Mouse (Mus musculus) left cerebral cortex, adult 2 months (tissue): ENCODE results near the gene Psmd1. TPM values are rescaled to one million over a fixed set of nuclear protein-coding genes. Genes with fewer than 3 reads are reported as not detected.
"Not testable (repeated sequence)": the region's sequence is repeated elsewhere in the genome, so short reads cannot be mapped to it uniquely, and the experiment has no call there.

Experiments used
- DNase-seq, 2 experiments: peaks; one replicate each; pipeline ENCODE4 v3.0.0; 2021 to 2022; ENCODE audit warnings: low spot score in 2 of 2, mixed read lengths in 1 of 2; ENCODE audit errors: extremely low spot score in 1 of 2
- H3K27ac ChIP-seq: fragments of 200-600 bp; 2 replicates; pipeline ENCODE4 v1.8.1; 2022
- H3K4me3 ChIP-seq: fragments of 200-600 bp; 2 replicates; pipeline ENCODE4 v1.8.1; 2022
- CTCF ChIP-seq: fragments of 200-600 bp; IDR thresholded peaks from 2 replicates; pipeline ENCODE4 v1.8.1; 2022; ENCODE audit warnings: antibody characterized with exemption, mild to moderate bottlenecking, moderate library complexity
- intact Hi-C: fragments of 180-260 bp; cut with DNase I; formaldehyde crosslinking; loops from one replicate; pipeline ENCODE4 v1.15.1; 2025
- long read RNA-seq, 2 experiments: library from polyadenylated mRNA; stranded (forward); transcript quantifications; one replicate each; pipeline ENCODE4 v2.0.0; 2021; ENCODE audit warnings: borderline mapping rate in 2 of 2
- total RNA-seq, 2 experiments: library from RNA; stranded (reverse); gene quantifications; 2 replicates each; pipeline ENCODE4 v1.2.3; 2021

The Psmd1 gene
- total RNA-seq: 100 to 1,000 TPM; 107 to 115 TPM
- long read RNA-seq, experiment 1, transcript Psmd1-201 (25 exons, 3,112 nt): major isoform, 179 of 217 reads
- long read RNA-seq, experiment 1, partial matches to known transcripts: 27 of 217 reads
- long read RNA-seq, experiment 1, other reads (novel, unspliced or antisense): 11 of 217 reads
- long read RNA-seq, experiment 2, transcript Psmd1-201 (25 exons, 3,112 nt): major isoform, 102 of 127 reads
- long read RNA-seq, experiment 2, partial matches to known transcripts: 20 of 127 reads
- long read RNA-seq, experiment 2, other reads (novel, unspliced or antisense): 4 of 127 reads

- DNase-seq: peak; percentile 83 to 88
- intact Hi-C loops: no loop called here
- peak; percentile 94 for TF ChIP-seq CTCF
- H3K4me3 ChIP-seq: peak within 1 kb of the TSS; percentile 99
- H3K27ac ChIP-seq: peak within 1 kb of the TSS; percentile 97
Observed at GRCm38 (mm10) chr1:86064271-86064991, at the start of gene Psmd1. Gene Psmd1 (plus strand): TSS chr1:86064387.

- H3K27ac ChIP-seq, intact Hi-C loops, H3K4me3 ChIP-seq, DNase-seq: not testable (repeated sequence)
Observed at GRCm38 (mm10) chr1:86015758-86016157, 48.4 kb upstream of the Psmd1 start.

GRCm38 (mm10) chr1:86016516-86016915 lies 47.7 kb upstream of the Psmd1 start, which contains the start of gene Spata3:
Gene Spata3 (plus strand): TSS chr1:86016816.
- intact Hi-C loops: no loop called here
- no peak for DNase-seq
- Histone ChIP-seq H3K27ac (no peak within 1 kb of the TSS), H3K4me3 (no peak within 1 kb of the TSS)
- no peak for TF ChIP-seq CTCF

GRCm38 (mm10) chr1:86018235-86019055 lies 45.7 kb upstream of the Psmd1 start:
- H3K27ac ChIP-seq: peak overlapping the region; percentile 79

GRCm38 (mm10) chr1:86021365-86021989 lies 42.7 kb upstream of the Psmd1 start:
- peak; percentile 22 to 55 for DNase-seq
- peak; percentile 52 for TF ChIP-seq CTCF
- Histone ChIP-seq H3K27ac (peak overlapping the region; percentile 74; the same call in 1 of the 2 replicates), H3K4me3 (no peak overlapping the region)
- intact Hi-C loops: loop anchor here (1.0 to 2.0 kb wide), 2 partner anchors 23 to 151 kb away; partner anchors contain the start of gene 2810459M11Rik

More at GRCm38 (mm10) chr1:86018235-86019055, 45.7 kb upstream of the Psmd1 start:
- DNase-seq: peak; percentile 71 to 72
- H3K4me3 ChIP-seq: peak overlapping the region; percentile 58
- TF ChIP-seq CTCF: peak; percentile 64
- intact Hi-C loops: no loop called here

- no peak overlapping the region for H3K4me3 ChIP-seq
- H3K27ac ChIP-seq: peak overlapping the region; percentile 62
- no peak for TF ChIP-seq CTCF
- intact Hi-C loops: no loop called here
- DNase-seq: peak; percentile 52 to 68
Observed at GRCm38 (mm10) chr1:86032273-86032987, 31.8 kb upstream of the Psmd1 start.

GRCm38 (mm10) chr1:86038191-86038951 lies 25.8 kb upstream of the Psmd1 start:
- H3K27ac ChIP-seq: 0 out of 2 replicates have a peak overlapping the region, but pooled peaks have one; percentile 2
- no peak for DNase-seq
- no peak overlapping the region for H3K4me3 ChIP-seq
- intact Hi-C loops: no loop called here
- TF ChIP-seq CTCF: no peak

- no peak for TF ChIP-seq CTCF
- intact Hi-C loops: no loop called here
- no peak for DNase-seq
Observed at GRCm38 (mm10) chr1:86040131-86040530, 24.1 kb upstream of the Psmd1 start.

GRCm38 (mm10) chr1:86040817-86041216 lies 23.4 kb upstream of the Psmd1 start:
- no peak overlapping the region for H3K4me3 ChIP-seq
- no peak for TF ChIP-seq CTCF
- H3K27ac ChIP-seq: no peak overlapping the region
- intact Hi-C loops: no loop called here
- no peak for DNase-seq

More at GRCm38 (mm10) chr1:86040131-86040530, 24.1 kb upstream of the Psmd1 start:
- Histone ChIP-seq H3K4me3 (no peak overlapping the region), H3K27ac (no peak overlapping the region)

GRCm38 (mm10) chr1:86045056-86045455 lies 19.1 kb upstream of the Psmd1 start:
- Histone ChIP-seq H3K4me3 (no peak overlapping the region; the same call in 1 of the 2 replicates), H3K27ac (no peak overlapping the region)
- DNase-seq: no peak
- TF ChIP-seq CTCF: no peak
- intact Hi-C loops: loop anchor here (2.0 kb wide), 1 partner anchor 24 kb away; no protein-coding TSS in a partner anchor
